Mouse (Mus musculus) heart, adult 2 months (tissue): ENCODE data around the gene Nme8. TPM values are rescaled to one million over a fixed set of nuclear protein-coding genes. Genes with fewer than 3 reads are reported as not detected.

Experiments used
- DNase-seq, 2 experiments: peaks; one replicate each; pipeline ENCODE4 v3.0.0; 2021
- H3K27ac ChIP-seq: fragments of 200-600 bp; 2 replicates; pipeline ENCODE4 v1.8.1; 2022
- H3K27me3 ChIP-seq: fragments of 200-500 bp; 2 replicates; pipeline ENCODE4 v1.6.1; 2012; ENCODE audit warnings: mild to moderate bottlenecking, low read length, inconsistent platforms, mixed read lengths; ENCODE audit not compliant: control insufficient read depth, insufficient read depth
- H3K36me3 ChIP-seq: fragments of 200-500 bp; 2 replicates; pipeline ENCODE4 v1.6.1; 2012; ENCODE audit warnings: low read length, inconsistent platforms; ENCODE audit not compliant: control insufficient read depth, insufficient read depth
- H3K4me1 ChIP-seq: fragments of 200-500 bp; 2 replicates; pipeline ENCODE4 v1.6.1; 2011; ENCODE audit warnings: low read length; ENCODE audit not compliant: control insufficient read depth, insufficient read depth
- H3K4me3 ChIP-seq: fragments of 200-600 bp; 2 replicates; pipeline ENCODE4 v1.8.1; 2022
- H3K79me2 ChIP-seq: fragments of 200-500 bp; replicated peaks from 2 replicates; pipeline ENCODE4 v1.6.1; 2012; ENCODE audit warnings: mild to moderate bottlenecking, inconsistent platforms, low read length, moderate library complexity, mixed read lengths; ENCODE audit not compliant: control insufficient read depth, insufficient read depth
- H3K9ac ChIP-seq: fragments of 200-500 bp; 2 replicates; pipeline ENCODE4 v1.6.1; 2012; ENCODE audit warnings: low read depth, mild to moderate bottlenecking, control low read depth, inconsistent platforms, low read length, mixed read lengths
- CTCF ChIP-seq: fragments of 200-600 bp; IDR thresholded peaks from 2 replicates; pipeline ENCODE4 v1.8.1; 2022; ENCODE audit warnings: antibody characterized with exemption, mild to moderate bottlenecking, moderate library complexity
- EP300 ChIP-seq: fragments of 200-500 bp; IDR thresholded peaks from 2 replicates; pipeline ENCODE4 v1.6.1; 2011; ENCODE audit warnings: low read depth, low read length, control low read depth; ENCODE audit not compliant: insufficient read depth
- POLR2A ChIP-seq: fragments of 200-500 bp; IDR thresholded peaks from 2 replicates; pipeline ENCODE4 v1.6.1; 2011; ENCODE audit warnings: mild to moderate bottlenecking, low read depth, low read length, control low read depth; ENCODE audit not compliant: insufficient read depth
- WGBS: fragments of 180-500 bp; shearing (Covaris S2); methylation state at CpG from one replicate; pipeline ENCODE4 v1.1.7; 2018; 5-methylcytosine and 5-hydroxymethylcytosine counted together
- intact Hi-C: fragments of 180-260 bp; cut with DNase I; formaldehyde crosslinking; loops from one replicate; pipeline ENCODE4 v1.15.1; 2025
- long read RNA-seq: library from polyadenylated mRNA; stranded (forward); transcript quantifications from one replicate; pipeline ENCODE4 v2.0.0, GENCODE M21; 2021
- polyA plus RNA-seq: library from polyadenylated mRNA; depleted of rRNA; stranded (reverse); fragments of >200 nt; gene quantifications from 2 replicates; pipeline ENCODE4 v1.2.3, GENCODE M21; 2012; rRNA removed
- total RNA-seq, 2 experiments: library from RNA; stranded (reverse); gene quantifications; 2 replicates each; pipeline ENCODE4 v1.2.3; 2021

Gene Nme8
- total RNA-seq (not detected), polyA plus RNA-seq (not detected in 2 replicates)
- long read RNA-seq, result 0 reads

DNA sequence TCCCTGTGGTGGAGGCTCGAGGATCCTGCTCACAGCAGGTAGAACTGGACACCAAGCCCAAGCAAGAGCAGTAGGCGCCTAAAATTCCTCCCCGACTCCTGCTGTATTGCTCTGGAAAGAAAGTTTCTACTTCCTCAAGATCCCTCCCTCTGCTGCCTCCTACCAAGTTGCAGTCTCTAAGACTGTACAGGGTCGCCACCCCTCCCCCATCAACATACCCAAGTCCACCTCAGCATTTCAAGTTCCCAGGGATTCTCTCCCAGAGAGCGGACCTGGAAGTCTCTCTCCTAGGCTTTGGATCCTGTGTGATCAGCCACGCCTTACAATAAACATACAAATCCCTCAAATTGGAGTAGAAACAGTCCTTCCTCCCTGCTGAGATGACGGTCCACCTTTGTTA, at the start of gene Nme8:
TSS of gene Nme8 (minus strand) at position 5 of the 400 bp plus-strand sequence.
- DNase-seq, result no peak
- H3K79me2 ChIP-seq, result no peaks in the 10 kb centered on the region
- H3K4me1 ChIP-seq, result no peaks in the 10 kb centered on the region; the same call in 1 of the 2 replicates
- H3K27me3 ChIP-seq, result peaks cover 1% of the 10 kb centered on the region; the same call in 1 of the 2 replicates
- 18% methylated on average over 7 of the region's 7 CpGs for WGBS
- intact Hi-C loops, result loop anchor here (1.0 to 5.0 kb wide), 2 partner anchors 65 to 595 kb away; no protein-coding TSS in a partner anchor
- no peak within 1 kb of the TSS for H3K9ac ChIP-seq
- no peak within 1 kb of the TSS for H3K4me3 ChIP-seq
- H3K27ac ChIP-seq, result no peak within 1 kb of the TSS
- no peaks in the 10 kb centered on the region for H3K36me3 ChIP-seq
- TF ChIP-seq POLR2A (no peak), CTCF (no peak), EP300 (no peak)

DNA sequence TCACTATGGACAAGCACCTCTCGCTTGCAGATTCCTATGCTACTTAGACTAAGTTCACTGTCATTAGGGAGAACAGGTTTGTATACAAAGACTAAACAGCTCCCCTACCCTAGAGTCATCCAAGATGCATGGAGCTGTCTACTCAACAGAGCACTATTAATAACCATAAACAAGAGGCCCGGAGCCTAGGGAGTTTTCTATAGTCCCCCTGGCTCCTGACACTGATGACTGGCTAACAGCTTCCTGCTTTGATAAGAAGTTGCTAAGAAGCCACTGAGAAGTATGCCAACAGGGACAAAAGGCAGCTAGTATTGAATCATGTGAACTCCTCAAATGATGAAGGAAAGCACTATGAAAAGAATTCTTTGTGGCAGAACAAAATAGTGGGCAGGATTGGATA, 48.1 kb upstream of the Nme8 start:
- intact Hi-C loops, result no loop called here
- Histone ChIP-seq H3K27ac (no peak overlapping the region), H3K79me2 (no peaks in the 10 kb centered on the region), H3K27me3 (no peaks in the 10 kb centered on the region), H3K36me3 (peaks cover 4% of the 10 kb centered on the region), H3K4me1 (peaks cover 4% of the 10 kb centered on the region), H3K9ac (no peak overlapping the region), H3K4me3 (no peak overlapping the region)
- TF ChIP-seq POLR2A (no peak), CTCF (no peak)
- 35% methylated on average over 2 of the region's 2 CpGs for WGBS
- no peak for DNase-seq

DNA sequence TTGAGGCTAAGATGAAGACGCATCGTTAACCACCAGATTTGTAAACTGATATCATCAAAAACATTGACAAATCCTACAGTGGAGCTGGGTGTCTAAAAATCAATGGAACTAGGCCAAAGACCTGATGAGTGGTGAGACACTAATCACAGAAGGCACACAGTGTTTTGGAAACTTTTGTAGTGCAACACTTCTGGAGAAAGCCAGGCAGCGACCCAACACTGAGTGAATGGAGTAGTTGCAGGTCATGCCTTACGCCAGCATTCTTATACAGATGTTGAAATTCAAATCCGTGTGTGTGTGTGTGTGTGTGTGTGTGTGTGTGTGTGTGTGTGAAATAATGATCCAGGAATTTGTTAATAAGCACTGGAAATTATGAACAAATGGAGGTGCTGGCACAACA, 46.9 kb upstream of the Nme8 start:
- intact Hi-C loops, result no loop called here
- Histone ChIP-seq H3K4me1 (peaks cover 4% of the 10 kb centered on the region), H3K36me3 (peaks cover 4% of the 10 kb centered on the region), H3K9ac (no peak overlapping the region), H3K27me3 (no peaks in the 10 kb centered on the region), H3K4me3 (no peak overlapping the region), H3K79me2 (no peaks in the 10 kb centered on the region), H3K27ac (no peak overlapping the region)
- DNase-seq, result peak in 1 of 2 experiments; percentile 15
- TF ChIP-seq EP300 (no peak), POLR2A (no peak), CTCF (no peak)
- 60% methylated on average over 5 of the region's 5 CpGs for WGBS

DNA sequence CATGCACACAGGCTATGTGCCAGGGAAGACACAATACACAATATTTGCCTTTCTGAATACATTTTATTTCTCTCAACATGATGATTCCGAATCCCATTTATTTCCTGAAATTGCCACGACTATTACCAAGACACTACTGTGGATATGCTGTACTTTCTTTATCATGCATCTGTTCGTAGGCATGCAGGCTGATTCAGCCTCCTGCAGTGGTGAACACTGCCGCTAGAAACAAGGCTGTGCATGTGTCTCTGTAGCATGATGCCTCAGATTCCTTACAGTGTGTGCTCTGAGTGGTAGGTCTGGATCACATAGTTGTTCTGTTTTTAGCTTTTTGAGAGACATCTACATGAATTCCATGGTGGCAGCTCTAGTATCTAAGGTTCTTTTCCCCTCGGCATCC, 37.0 kb upstream of the Nme8 start:
- no peaks in the 10 kb centered on the region for H3K4me1 ChIP-seq
- TF ChIP-seq POLR2A (no peak), CTCF (no peak), EP300 (no peak)
- DNase-seq, result no peak
- H3K9ac ChIP-seq, result no peak overlapping the region
- H3K79me2 ChIP-seq, result no peaks in the 10 kb centered on the region
- intact Hi-C loops, result no loop called here
- no peak overlapping the region for H3K27ac ChIP-seq
- WGBS, result 66% methylated on average over 5 of the region's 5 CpGs
- no peak overlapping the region for H3K4me3 ChIP-seq
- H3K27me3 ChIP-seq, result no peaks in the 10 kb centered on the region
- H3K36me3 ChIP-seq, result no peaks in the 10 kb centered on the region

DNA sequence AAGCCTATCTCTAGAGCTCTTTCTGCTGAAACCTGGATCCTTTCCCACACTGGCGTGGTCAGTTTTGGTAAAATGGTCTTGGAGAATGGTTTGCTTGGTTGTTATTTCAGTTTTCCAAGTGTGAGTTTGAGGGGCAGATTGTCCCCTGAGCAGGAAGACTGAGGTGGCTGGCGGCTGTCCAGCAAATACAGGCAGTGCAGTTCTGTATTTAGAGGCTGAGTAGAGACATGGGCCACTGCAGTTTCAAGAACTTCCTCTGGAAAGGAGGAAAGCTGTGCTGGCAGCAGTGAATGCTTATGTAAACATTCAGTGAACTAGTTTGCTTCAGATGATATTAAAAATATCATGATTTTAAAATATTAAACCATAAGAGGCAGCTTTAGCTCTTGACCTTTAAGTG, 33.2 kb upstream of the Nme8 start:
- intact Hi-C loops, result no loop called here
- Histone ChIP-seq H3K9ac (no peak overlapping the region), H3K4me3 (no peak overlapping the region), H3K79me2 (no peaks in the 10 kb centered on the region), H3K4me1 (no peaks in the 10 kb centered on the region), H3K27me3 (no peaks in the 10 kb centered on the region), H3K36me3 (no peaks in the 10 kb centered on the region), H3K27ac (no peak overlapping the region)
- whole genome bisulfite sequencing, result 20% methylated on average over 2 of the region's 2 CpGs
- TF ChIP-seq POLR2A, result no peak
- TF ChIP-seq CTCF, result no peak
- no peak for TF ChIP-seq EP300
- DNase-seq, result peak; percentile 20 to 24

DNA sequence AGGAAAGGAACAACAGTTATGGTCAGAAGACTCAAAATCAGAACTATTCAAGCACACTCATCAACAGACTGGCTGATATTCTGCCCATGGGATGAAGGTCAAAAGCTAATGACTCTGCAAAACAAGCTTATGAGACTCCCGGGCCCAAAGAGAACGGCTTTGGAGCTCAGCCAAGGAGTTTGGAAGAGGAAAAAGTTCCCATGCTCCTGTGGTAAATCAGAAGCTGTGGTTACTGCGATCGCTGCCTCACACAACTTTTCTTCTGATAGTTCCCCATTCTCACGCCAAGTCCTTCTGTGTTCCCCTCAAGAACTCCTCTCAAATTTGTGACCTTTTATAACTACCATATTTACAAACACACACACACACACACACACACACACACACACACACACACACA, 21.4 kb upstream of the Nme8 start:
- H3K27me3 ChIP-seq, result no peaks in the 10 kb centered on the region
- WGBS, result 32% methylated on average over 5 of the region's 5 CpGs
- H3K79me2 ChIP-seq, result no peaks in the 10 kb centered on the region
- peak in 1 of 2 experiments; percentile 14 for DNase-seq
- H3K4me3 ChIP-seq, result no peak overlapping the region
- no peaks in the 10 kb centered on the region for H3K36me3 ChIP-seq
- no peak overlapping the region for H3K9ac ChIP-seq
- H3K4me1 ChIP-seq, result no peaks in the 10 kb centered on the region
- no peak for TF ChIP-seq CTCF
- no peak for TF ChIP-seq POLR2A
- TF ChIP-seq EP300, result no peak
- H3K27ac ChIP-seq, result no peak overlapping the region
- intact Hi-C loops, result no loop called here

DNA sequence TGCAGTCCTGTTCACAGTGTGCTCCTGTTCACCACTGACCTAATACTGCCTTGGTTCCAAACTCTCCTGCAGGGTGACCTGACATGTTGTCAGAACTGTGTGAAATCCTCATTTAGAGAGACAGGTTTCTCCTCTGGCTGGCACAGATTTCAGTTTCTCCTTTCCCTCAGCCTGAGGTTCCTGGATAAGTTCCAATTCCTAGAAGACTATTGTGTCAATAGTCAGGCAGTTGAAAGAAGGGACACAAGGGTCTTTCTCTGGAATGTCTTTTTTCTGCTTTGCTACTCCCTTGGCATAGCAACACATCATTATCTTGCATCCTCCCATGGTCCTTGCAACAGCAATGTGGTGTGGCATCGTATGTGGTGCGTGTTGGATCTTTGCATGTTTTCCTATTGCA, 19.6 kb upstream of the Nme8 start:
- no peak overlapping the region for H3K9ac ChIP-seq
- no peak overlapping the region for H3K4me3 ChIP-seq
- H3K27me3 ChIP-seq, result no peaks in the 10 kb centered on the region
- no peak for TF ChIP-seq EP300
- no peaks in the 10 kb centered on the region for H3K36me3 ChIP-seq
- no peak overlapping the region for H3K27ac ChIP-seq
- WGBS, result 75% methylated on average over 2 of the region's 2 CpGs
- intact Hi-C loops, result no loop called here
- no peaks in the 10 kb centered on the region for H3K4me1 ChIP-seq
- H3K79me2 ChIP-seq, result no peaks in the 10 kb centered on the region
- no peak for DNase-seq
